Mouse (Mus musculus): Measurements from ENCODE around the gene Nqo2. TPM values are rescaled to one million over a fixed set of nuclear protein-coding genes. Genes with fewer than 3 reads are reported as not detected.
A peak's percentile ranks its signal among the peaks of the same experiment; 100 is the strongest.

The Nqo2 gene
- polyA plus RNA-seq, 1 experiment from 2014 or later = 8.3 TPM

DNA sequence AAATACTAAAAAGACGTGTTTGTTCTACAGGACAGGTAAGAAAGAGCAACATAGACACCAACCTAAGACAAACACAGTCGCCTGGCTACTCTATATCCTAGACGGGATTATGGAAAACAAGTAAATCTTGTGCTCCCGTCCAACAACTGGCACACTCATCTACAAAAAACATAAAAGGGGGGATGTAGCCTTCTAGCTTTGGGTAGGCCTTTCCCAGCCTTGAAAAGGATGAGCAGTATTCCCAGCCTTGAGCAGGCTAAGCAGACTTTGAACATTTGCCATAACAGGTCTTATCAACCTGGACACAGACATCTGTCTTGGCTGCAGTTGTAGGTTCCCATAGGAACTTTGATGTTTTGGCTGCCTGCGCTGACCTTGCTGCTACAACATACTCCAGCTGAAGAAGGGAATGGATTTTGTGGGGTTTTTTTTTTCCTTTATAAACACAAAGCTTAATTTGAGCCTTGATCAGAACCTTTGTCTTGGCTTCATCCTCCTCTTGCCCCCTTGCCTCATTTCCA is 23.1 kb upstream of the Nqo2 start:
- Histone ChIP-seq H3K4me1 (ENCODE audit: control insufficient read depth, insufficient read depth, low read length) (no peaks in the 10 kb centered on the region), H3K27me3 (ENCODE audit: control insufficient read depth, insufficient read depth, low read length) (no peaks in the 10 kb centered on the region), H3K27ac (ENCODE audit: low read depth, low read length) (no peak overlapping the region), H3K36me3 (ENCODE audit: control insufficient read depth, insufficient read depth, low read length) (no peaks in the 10 kb centered on the region), H3K9ac (replicated peaks; ENCODE audit: low read depth, low read length) (no peak overlapping the region), H3K4me2 (ENCODE audit: low read depth, low read length) (no peak overlapping the region), H3K4me3 (ENCODE audit: low read depth, low read length) (no peak overlapping the region), H3K9me3 (ENCODE audit: control insufficient read depth, low read length) (no peaks in the 10 kb centered on the region)
- WGBS = 92% methylated on average over 5 of the region's 5 CpGs
- ATAC-seq (ENCODE audit: low read depth) = no peak

- Histone ChIP-seq H3K9ac (replicated peaks; ENCODE audit: low read depth, low read length) (no peak overlapping the region), H3K4me2 (ENCODE audit: low read depth, low read length) (no peak overlapping the region), H3K27ac (ENCODE audit: low read depth, low read length) (no peak overlapping the region), H3K4me1 (ENCODE audit: control insufficient read depth, insufficient read depth, low read length) (no peaks in the 10 kb centered on the region), H3K27me3 (ENCODE audit: control insufficient read depth, insufficient read depth, low read length) (no peaks in the 10 kb centered on the region), H3K9me3 (ENCODE audit: control insufficient read depth, low read length) (no peaks in the 10 kb centered on the region), H3K36me3 (ENCODE audit: control insufficient read depth, insufficient read depth, low read length) (no peaks in the 10 kb centered on the region), H3K4me3 (ENCODE audit: low read depth, low read length) (no peak overlapping the region)
- WGBS = 46% methylated on average over 4 of the region's 4 CpGs
- ATAC-seq (ENCODE audit: low read depth) = no peak
Observed at GRCm38 (mm10) chr13:33942212-33942779, 22.2 kb upstream of the Nqo2 start.

- Histone ChIP-seq H3K4me1 (ENCODE audit: control insufficient read depth, insufficient read depth, low read length) (no peaks in the 10 kb centered on the region), H3K27ac (ENCODE audit: low read depth, low read length) (no peak overlapping the region), H3K9ac (replicated peaks; ENCODE audit: low read depth, low read length) (no peak overlapping the region), H3K27me3 (ENCODE audit: control insufficient read depth, insufficient read depth, low read length) (no peaks in the 10 kb centered on the region), H3K4me2 (ENCODE audit: low read depth, low read length) (no peak overlapping the region), H3K9me3 (ENCODE audit: control insufficient read depth, low read length) (no peaks in the 10 kb centered on the region), H3K4me3 (ENCODE audit: low read depth, low read length) (no peak overlapping the region), H3K36me3 (ENCODE audit: control insufficient read depth, insufficient read depth, low read length) (no peaks in the 10 kb centered on the region)
- 90% methylated on average over 4 of the region's 4 CpGs for WGBS
- no peak for ATAC-seq (ENCODE audit: low read depth)
Observed at GRCm38 (mm10) chr13:33951308-33952074, 13.0 kb upstream of the Nqo2 start.

GRCm38 (mm10) chr13:33952075-33952449 is 12.4 kb upstream of the Nqo2 start:
- no peak overlapping the region for H3K27ac ChIP-seq (ENCODE audit: low read depth, low read length)
- H3K4me3 ChIP-seq (ENCODE audit: low read depth, low read length) = no peak overlapping the region
- H3K4me2 ChIP-seq (ENCODE audit: low read depth, low read length) = no peak overlapping the region
- H3K36me3 ChIP-seq (ENCODE audit: control insufficient read depth, insufficient read depth, low read length) = no peaks in the 10 kb centered on the region
- no peaks in the 10 kb centered on the region for H3K4me1 ChIP-seq (ENCODE audit: control insufficient read depth, insufficient read depth, low read length)
- no peaks in the 10 kb centered on the region for H3K27me3 ChIP-seq (ENCODE audit: control insufficient read depth, insufficient read depth, low read length)
- 83% methylated on average over 1 of the region's 1 CpGs for WGBS
- H3K9me3 ChIP-seq (ENCODE audit: control insufficient read depth, low read length) = no peaks in the 10 kb centered on the region
- ATAC-seq (ENCODE audit: low read depth) = no peak
- no peak overlapping the region for H3K9ac ChIP-seq (replicated peaks; ENCODE audit: low read depth, low read length)

DNA sequence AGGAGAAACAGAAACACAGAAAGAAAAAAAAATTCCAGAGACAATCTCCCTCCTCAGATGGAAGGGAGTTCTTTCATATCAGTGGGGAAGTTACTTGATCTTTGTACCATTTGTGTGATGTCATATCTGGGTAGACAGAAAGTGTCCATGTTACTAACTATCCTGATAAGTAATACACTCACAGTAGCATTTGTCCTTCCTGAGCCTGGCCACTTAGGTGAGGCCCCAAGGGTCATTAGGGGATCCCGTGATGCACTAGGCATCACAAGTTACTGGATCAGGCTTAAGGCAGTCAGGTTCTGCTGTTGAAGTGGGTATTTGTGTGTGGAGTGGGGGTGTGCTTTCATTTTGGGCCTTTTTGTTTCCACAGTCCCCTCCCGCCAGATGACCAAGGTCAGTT is 11.5 kb upstream of the Nqo2 start:
- Histone ChIP-seq H3K36me3 (ENCODE audit: control insufficient read depth, insufficient read depth, low read length) (no peaks in the 10 kb centered on the region), H3K4me3 (ENCODE audit: low read depth, low read length) (no peak overlapping the region), H3K27ac (ENCODE audit: low read depth, low read length) (no peak overlapping the region), H3K27me3 (ENCODE audit: control insufficient read depth, insufficient read depth, low read length) (no peaks in the 10 kb centered on the region), H3K4me1 (ENCODE audit: control insufficient read depth, insufficient read depth, low read length) (no peaks in the 10 kb centered on the region), H3K9ac (replicated peaks; ENCODE audit: low read depth, low read length) (no peak overlapping the region), H3K4me2 (ENCODE audit: low read depth, low read length) (no peak overlapping the region), H3K9me3 (ENCODE audit: control insufficient read depth, low read length) (no peaks in the 10 kb centered on the region)
- WGBS = 90% methylated on average over 2 of the region's 2 CpGs
- no peak for ATAC-seq (ENCODE audit: low read depth)

GRCm38 (mm10) chr13:33956571-33957421 is 7.7 kb upstream of the Nqo2 start:
- Histone ChIP-seq H3K9me3 (ENCODE audit: control insufficient read depth, low read length) (no peaks in the 10 kb centered on the region), H3K27me3 (ENCODE audit: control insufficient read depth, insufficient read depth, low read length) (no peaks in the 10 kb centered on the region), H3K4me1 (ENCODE audit: control insufficient read depth, insufficient read depth, low read length) (no peaks in the 10 kb centered on the region), H3K27ac (ENCODE audit: low read depth, low read length) (no peak overlapping the region), H3K4me2 (ENCODE audit: low read depth, low read length) (no peak overlapping the region), H3K36me3 (ENCODE audit: control insufficient read depth, insufficient read depth, low read length) (no peaks in the 10 kb centered on the region), H3K9ac (replicated peaks; ENCODE audit: low read depth, low read length) (no peak overlapping the region), H3K4me3 (ENCODE audit: low read depth, low read length) (no peak overlapping the region)
- ATAC-seq (ENCODE audit: low read depth) = peak; percentile 80
- WGBS = 43% methylated on average over 6 of the region's 6 CpGs

GRCm38 (mm10) chr13:33959771-33960170 is 4.7 kb upstream of the Nqo2 start:
- no peak overlapping the region for H3K27ac ChIP-seq (ENCODE audit: low read depth, low read length)
- H3K9me3 ChIP-seq (ENCODE audit: control insufficient read depth, low read length) = no peaks in the 10 kb centered on the region
- no peaks in the 10 kb centered on the region for H3K4me1 ChIP-seq (ENCODE audit: control insufficient read depth, insufficient read depth, low read length)
- WGBS = 91% methylated on average over 2 of the region's 2 CpGs
- no peaks in the 10 kb centered on the region for H3K27me3 ChIP-seq (ENCODE audit: control insufficient read depth, insufficient read depth, low read length)
- H3K36me3 ChIP-seq (ENCODE audit: control insufficient read depth, insufficient read depth, low read length) = no peaks in the 10 kb centered on the region
- H3K4me2 ChIP-seq (ENCODE audit: low read depth, low read length) = no peak overlapping the region
- H3K4me3 ChIP-seq (ENCODE audit: low read depth, low read length) = no peak overlapping the region
- no peak for ATAC-seq (ENCODE audit: low read depth)
- H3K9ac ChIP-seq (replicated peaks; ENCODE audit: low read depth, low read length) = no peak overlapping the region

DNA sequence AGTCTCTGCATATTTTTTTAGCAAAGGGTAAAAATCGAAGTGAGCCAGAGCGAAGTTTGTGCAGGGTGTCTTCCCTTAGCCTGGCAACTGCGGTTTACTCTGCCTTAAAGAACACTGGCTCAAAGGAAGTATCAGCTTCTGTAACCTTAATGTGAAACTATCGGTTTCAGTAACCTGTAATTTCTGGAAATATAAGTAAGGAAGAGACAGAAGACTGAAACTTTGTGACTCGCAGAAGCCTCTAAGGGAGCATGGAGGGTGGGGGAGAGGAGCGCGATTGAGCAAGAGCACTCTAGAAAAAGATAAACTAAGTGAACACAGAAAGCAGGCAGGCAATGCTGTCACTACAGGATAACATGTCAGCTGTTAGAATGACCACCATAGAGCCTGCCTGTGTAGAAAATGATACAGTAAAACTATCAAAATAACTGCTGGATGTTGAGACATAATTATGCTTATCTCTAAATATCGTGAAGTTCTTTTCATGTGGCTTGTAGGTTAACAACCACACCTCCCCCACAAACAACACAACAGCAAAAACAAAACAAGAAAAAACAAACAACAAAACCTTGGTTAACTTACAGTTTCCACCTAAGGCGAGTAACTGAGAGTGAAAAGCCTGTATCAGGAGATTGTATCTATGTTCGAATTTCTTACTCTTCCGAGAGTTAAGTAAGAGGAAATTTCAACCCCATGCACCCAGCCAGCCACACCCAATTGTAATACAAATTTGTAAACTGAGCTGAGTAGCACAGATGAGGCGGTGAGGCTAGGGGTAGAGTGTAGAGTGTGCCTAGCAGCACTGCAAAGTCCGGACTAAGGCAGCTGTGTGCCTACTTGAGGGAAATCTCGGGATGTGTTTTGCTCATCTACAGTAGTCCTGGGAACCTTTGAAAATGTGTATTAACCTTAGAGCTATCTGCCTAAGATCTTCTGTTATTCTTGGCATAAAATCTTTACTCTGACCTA is 853 bp downstream of the Nqo2 start:
- H3K27ac ChIP-seq (ENCODE audit: low read depth, low read length) = peak overlapping the region; percentile 70
- H3K4me2 ChIP-seq (ENCODE audit: low read depth, low read length) = peak overlapping the region; percentile 61
- H3K9me3 ChIP-seq (ENCODE audit: control insufficient read depth, low read length) = no peaks in the 10 kb centered on the region
- 0 out of 2 replicates have a peak, but pooled peaks cover 5% of the 10 kb centered on the region for H3K4me1 ChIP-seq (ENCODE audit: control insufficient read depth, insufficient read depth, low read length)
- H3K36me3 ChIP-seq (ENCODE audit: control insufficient read depth, insufficient read depth, low read length) = no peaks in the 10 kb centered on the region
- peak overlapping the region; percentile 54 for H3K9ac ChIP-seq (replicated peaks; ENCODE audit: low read depth, low read length)
- no peak for ATAC-seq (ENCODE audit: low read depth)
- WGBS = 28% methylated on average over 14 of the region's 14 CpGs
- H3K27me3 ChIP-seq (ENCODE audit: control insufficient read depth, insufficient read depth, low read length) = no peaks in the 10 kb centered on the region
- peak overlapping the region; percentile 44 for H3K4me3 ChIP-seq (ENCODE audit: low read depth, low read length)

Data from neural tube, embryonic 14.5 days (tissue).